Comparison of ENCODE assay signal across 9 mouse cellular contexts in genomic region chr11:43528078-43528682, GRCm38 (mm10). TPM values are rescaled to one million over a fixed set of nuclear protein-coding genes. Genes with fewer than 3 reads are reported as not detected.
DNase-seq lines count a peak whose midpoint lies in the region; ATAC-seq lines count a peak whose summit lies in the region.
"Had no signal": no experiment of that assay in that cellular context is flagged by ENCODE, and none has a peak within 500 bp of the region (broad histone marks: within the 10 kb centered on the region; RNA-seq: fewer than 3 reads in every experiment).

No protein-coding gene starts in this region.

- H3K4me3 ChIP-seq in liver, embryonic 13.5 days (replicated peaks): peak overlapping the region; percentile 64

- H3K9me3 ChIP-seq in liver, embryonic 13.5 days (replicated peaks): no peaks in the 10 kb centered on the region

- H3K27me3 ChIP-seq in liver, embryonic 13.5 days: peaks cover 35% of the 10 kb centered on the region
- H3K27me3 ChIP-seq: CH12.LX had no signal

- no peaks in the 10 kb centered on the region; the same call in 1 of the 2 replicates for H3K4me1 ChIP-seq in liver, embryonic 13.5 days (replicated peaks)

- H3K27ac ChIP-seq in liver, embryonic 13.5 days: no peak overlapping the region

- peak overlapping the region; percentile 75 for H3K4me2 ChIP-seq in liver, embryonic 13.5 days

- H3K36me3 ChIP-seq in liver, embryonic 13.5 days: no peaks in the 10 kb centered on the region

- ATAC-seq in frontal cortex, adult (ENCODE audit: low TSS enrichment): peak; percentile 68
- no peak for ATAC-seq in liver, embryonic 13.5 days (ENCODE audit: low read depth)

- no peak for DNase-seq in frontal cortex, postnatal 10 days (ENCODE audit: low spot score in 2 of 2)
- DNase-seq in right cerebral cortex, postnatal 25 days: peak; percentile 73
- no peak for DNase-seq in right cerebral cortex, postnatal 14 days
- peak; percentile 42 to 64 for DNase-seq in frontal cortex, postnatal 36 days (ENCODE audit: low spot score in 2 of 2)
- DNase-seq in liver, embryonic 13.5 days: no peak
- DNase-seq in right cerebral cortex, postnatal 36 days (ENCODE audit: low spot score in 2 of 2): peak; percentile 12 to 18
- no peak for DNase-seq in spleen, postnatal 14 days (ENCODE audit: low spot score in 2 of 2)

- H3K9ac ChIP-seq in liver, embryonic 13.5 days: peak overlapping the region; percentile 60

- WGBS in liver, embryonic 13.5 days (ENCODE audit: insufficient replicate concordance): 2% methylated on average over 25 of the region's 25 CpGs

RNA-seq across cellular contexts. Expression of gene Ccnjl, which starts 0.4 kb away (rescaled TPM):
- 2.7 and 2.8 TPM in 2 replicates for polyA plus RNA-seq in liver, embryonic 13.5 days (2015; fragmentation: Nextera tagmentation; extraction: Ambion mirVana)

RNA-seq across cellular contexts. Expression of gene C1qtnf2, which starts 54.1 kb away (rescaled TPM):
- polyA plus RNA-seq in liver, embryonic 13.5 days (2015; fragmentation: Nextera tagmentation; extraction: Ambion mirVana): 0.54 and 1.0 TPM in 2 replicates

RNA-seq across cellular contexts. Expression of gene 4933415A04Rik, which starts 58.7 kb away (rescaled TPM):
- polyA plus RNA-seq in liver, embryonic 13.5 days (2015; fragmentation: Nextera tagmentation; extraction: Ambion mirVana): 0.73 and 0.93 TPM in 2 replicates

Comparison
In these comparisons a context has a peak if more than half of its experiments do, and no peak if none do; other contexts are left out.
1. DNase-seq: peak in right cerebral cortex, postnatal 25 days (single experiment), frontal cortex, postnatal 36 days (2 of 2) and right cerebral cortex, postnatal 36 days (2 of 2); none in frontal cortex, postnatal 10 days (0 of 2), right cerebral cortex, postnatal 14 days (single experiment), liver, embryonic 13.5 days (single experiment) and spleen, postnatal 14 days (0 of 2).